Comparison of ENCODE assay signal across 9 mouse cellular contexts in genomic region chr6:43021967-43022366, GRCm38 (mm10).
DNase-seq lines count a peak whose midpoint lies in the region; ATAC-seq lines count a peak whose summit lies in the region.
"Had no signal": no experiment of that assay in that cellular context is flagged by ENCODE, and none has a peak within 500 bp of the region (broad histone marks: within the 10 kb centered on the region; RNA-seq: fewer than 3 reads in every experiment).

No protein-coding gene starts in this region.

- intact Hi-C loops in gastrocnemius, postnatal 14 days (cut with DNase I; ENCODE audit: low total_unique reads): no loop called here

- H3K4me3 ChIP-seq in hindbrain, embryonic 14.5 days (replicated peaks; ENCODE audit: low read length): no peak overlapping the region
- H3K4me3 ChIP-seq in hindbrain, embryonic 16.5 days (ENCODE audit: low read length): no peak overlapping the region
- H3K4me3 ChIP-seq: embryonic facial prominence, embryonic 13.5 days had no signal

- no peak for ATAC-seq in hindbrain, embryonic 14.5 days (ENCODE audit: low FRiP score)
- no peak for ATAC-seq in hindbrain, embryonic 16.5 days
- peak; percentile 58; the same call in 1 of the 2 replicates for ATAC-seq in megakaryocyte progenitor cell, adult 5-6 weeks (replicated peaks; ENCODE audit: poor library complexity)

- H3K9me3 ChIP-seq in hindbrain, embryonic 14.5 days (ENCODE audit: control insufficient read depth, low read length): no peaks in the 10 kb centered on the region
- no peaks in the 10 kb centered on the region for H3K9me3 ChIP-seq in hindbrain, embryonic 16.5 days (ENCODE audit: control insufficient read depth, low read length)
- H3K9me3 ChIP-seq: embryonic facial prominence, embryonic 13.5 days had no signal

- 15% methylated on average over 5 of the region's 5 CpGs for WGBS in hindbrain, embryonic 14.5 days
- 13% methylated on average over 5 of the region's 5 CpGs for WGBS in hindbrain, embryonic 16.5 days

- H3K4me1 ChIP-seq in hindbrain, embryonic 14.5 days (replicated peaks; ENCODE audit: control insufficient read depth, insufficient read depth, low read length): no peaks in the 10 kb centered on the region
- H3K4me1 ChIP-seq in hindbrain, embryonic 16.5 days (ENCODE audit: control insufficient read depth, insufficient read depth, low read depth, low read length): no peaks in the 10 kb centered on the region
- H3K4me1 ChIP-seq: embryonic facial prominence, embryonic 13.5 days had no signal

- H3K27ac ChIP-seq in hindbrain, embryonic 14.5 days: no peak overlapping the region
- no peak overlapping the region for H3K27ac ChIP-seq in hindbrain, embryonic 16.5 days (ENCODE audit: low read depth, low read length)
- H3K27ac ChIP-seq: embryonic facial prominence, embryonic 13.5 days had no signal

- no peak overlapping the region for H3K9ac ChIP-seq in hindbrain, embryonic 14.5 days
- H3K9ac ChIP-seq in hindbrain, embryonic 16.5 days (ENCODE audit: low read depth, low read length): no peak overlapping the region
- H3K9ac ChIP-seq: embryonic facial prominence, embryonic 13.5 days had no signal

- peak; percentile 80 for DNase-seq in hindbrain, embryonic 14.5 days (ENCODE audit: low spot score)
- DNase-seq in right cerebral cortex, postnatal 10 days (ENCODE audit: low spot score in 2 of 2): peak; percentile 39 to 51
- no peak for DNase-seq in right cerebral cortex, adult 18-20 months
- peak; percentile 11 for DNase-seq in c-Kit-positive CD71-positive TER-119-positive erythroid progenitor cells, embryonic 14.5 days (ENCODE audit: low spot score)
- no peak for DNase-seq in gastrocnemius, postnatal 14 days
- no peak for DNase-seq in spleen, postnatal 4 days (ENCODE audit: low spot score in 2 of 2)

- H3K27me3 ChIP-seq in hindbrain, embryonic 14.5 days (ENCODE audit: control insufficient read depth, insufficient read depth, low read length): no peaks in the 10 kb centered on the region
- H3K27me3 ChIP-seq in hindbrain, embryonic 16.5 days (replicated peaks; ENCODE audit: control insufficient read depth, insufficient read depth, low read length): no peaks in the 10 kb centered on the region
- H3K27me3 ChIP-seq: embryonic facial prominence, embryonic 13.5 days had no signal

- no peak overlapping the region for H3K4me2 ChIP-seq in hindbrain, embryonic 14.5 days (replicated peaks)
- H3K4me2 ChIP-seq in hindbrain, embryonic 16.5 days (ENCODE audit: low read length): no peak overlapping the region
- H3K4me2 ChIP-seq: embryonic facial prominence, embryonic 13.5 days had no signal

- H3K36me3 ChIP-seq in hindbrain, embryonic 14.5 days (replicated peaks; ENCODE audit: control insufficient read depth, insufficient read depth): no peaks in the 10 kb centered on the region
- H3K36me3 ChIP-seq in hindbrain, embryonic 16.5 days (ENCODE audit: control insufficient read depth, insufficient read depth, low read length): no peaks in the 10 kb centered on the region
- H3K36me3 ChIP-seq: embryonic facial prominence, embryonic 13.5 days had no signal

Comparison
In these comparisons a context has a peak if more than half of its experiments do, and no peak if none do; other contexts are left out.
1. DNase-seq: peak in hindbrain, embryonic 14.5 days (single experiment), right cerebral cortex, postnatal 10 days (2 of 2) and c-Kit-positive CD71-positive TER-119-positive erythroid progenitor cells, embryonic 14.5 days (single experiment); none in right cerebral cortex, adult 18-20 months (single experiment), gastrocnemius, postnatal 14 days (single experiment) and spleen, postnatal 4 days (0 of 2).